Mouse (Mus musculus) ES-E14 (cell line): Measurements from ENCODE around the gene Abhd2.

Source experiments
- CHD2 ChIP-seq: IDR thresholded peaks from 2 replicates; pipeline ENCODE4 v1.6.1; 2014; ENCODE audit warnings: mild to moderate bottlenecking, low read depth, low read length, inconsistent platforms
- MAFK ChIP-seq: IDR thresholded peaks from 2 replicates; pipeline ENCODE4 v1.6.1; 2014; ENCODE audit warnings: mild to moderate bottlenecking, low read depth, low read length, inconsistent platforms; ENCODE audit not compliant: insufficient read depth
- ZC3H11A ChIP-seq: IDR thresholded peaks from 2 replicates; pipeline ENCODE4 v1.6.1; 2012; ENCODE audit warnings: low read depth, mild to moderate bottlenecking, inconsistent platforms, low read length, borderline replicate concordance
- ZNF384 ChIP-seq: IDR thresholded peaks from 2 replicates; pipeline ENCODE4 v1.6.1; 2012; ENCODE audit warnings: low read depth, low read length, inconsistent platforms

DNA sequence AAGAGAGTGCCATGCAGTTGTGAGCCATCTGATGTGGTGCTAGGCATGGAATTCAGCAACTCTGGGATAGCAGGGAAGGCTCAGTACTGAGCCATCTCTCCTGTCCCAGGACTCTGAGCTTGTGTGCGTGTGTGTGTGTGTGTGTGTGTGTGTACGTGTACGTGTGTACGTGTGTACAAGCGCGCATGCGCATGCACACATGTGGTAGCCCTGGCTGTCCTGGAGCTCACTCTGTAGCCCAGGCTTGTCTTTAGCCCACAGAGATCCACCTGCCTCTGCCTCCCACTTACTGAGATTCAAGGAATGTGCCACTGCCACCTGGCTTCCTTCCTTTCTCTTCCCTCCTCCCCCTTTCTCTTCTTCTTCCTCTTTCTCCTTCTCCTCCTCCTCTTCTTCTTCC, 120.9 kb downstream of the Abhd2 start:
- TF ChIP-seq CHD2 = no peak
- TF ChIP-seq ZC3H11A = no peak
- no peak for TF ChIP-seq ZNF384
- TF ChIP-seq MAFK = no peak
